Mouse (Mus musculus) kidney, embryonic 14.5 days (tissue): ENCODE data around the gene Srsf4. TPM values are rescaled to one million over a fixed set of nuclear protein-coding genes. Genes with fewer than 3 reads are reported as not detected.

Source experiments
- ATAC-seq: fragments of 200-750 bp; cut with Nextera tagmentation; 2 replicates; pipeline ENCODE4 v1.8.0; 2017; ENCODE audit warnings: moderate number of reproducible peaks, mild to moderate bottlenecking, moderate TSS enrichment, moderate library complexity; ENCODE audit not compliant: low FRiP score, low TSS enrichment
- H3K27ac ChIP-seq: fragments of 300-500 bp; sonication (generic); 2 replicates; pipeline ENCODE4 v1.5.1; 2014; ENCODE audit warnings: low read depth, mild to moderate bottlenecking, low read length, moderate library complexity, mixed read lengths
- H3K27me3 ChIP-seq: fragments of 300-500 bp; sonication (generic); 2 replicates; pipeline ENCODE4 v1.6.1; 2014; ENCODE audit warnings: mild to moderate bottlenecking, low read length; ENCODE audit not compliant: control insufficient read depth, insufficient read depth
- H3K36me3 ChIP-seq: fragments of 300-500 bp; sonication (generic); 2 replicates; pipeline ENCODE4 v1.6.1; 2014; ENCODE audit warnings: low read length, mixed read lengths; ENCODE audit not compliant: control insufficient read depth, insufficient read depth
- H3K4me1 ChIP-seq: fragments of 300-500 bp; sonication (generic); 2 replicates; pipeline ENCODE4 v1.6.1; 2014; ENCODE audit warnings: low read length, mixed read lengths; ENCODE audit not compliant: control insufficient read depth, insufficient read depth
- H3K4me2 ChIP-seq: fragments of 300-500 bp; sonication (generic); replicated peaks from 2 replicates; pipeline ENCODE4 v1.6.1; 2014; ENCODE audit warnings: low read depth, mild to moderate bottlenecking, low read length
- H3K4me3 ChIP-seq: fragments of 300-500 bp; sonication (generic); 2 replicates; pipeline ENCODE4 v1.5.1; 2014; ENCODE audit warnings: mild to moderate bottlenecking, low read length
- H3K9ac ChIP-seq: fragments of 300-500 bp; sonication (generic); 2 replicates; pipeline ENCODE4 v1.6.1; 2014; ENCODE audit warnings: low read depth, mild to moderate bottlenecking, low read length, moderate library complexity
- H3K9me3 ChIP-seq: fragments of 300-500 bp; sonication (generic); 2 replicates; pipeline ENCODE4 v1.6.1; 2016; ENCODE audit warnings: low read length; ENCODE audit not compliant: control insufficient read depth
- WGBS: fragments of 180-500 bp; shearing (Covaris S2); extraction: QIAGEN DNeasy Blood & Tissue Kit; methylation state at CpG from one replicate; pipeline ENCODE4 v1.1.7; 2014; 5-methylcytosine and 5-hydroxymethylcytosine counted together
- polyA plus RNA-seq: library from polyadenylated mRNA; unstranded; fragments of >200 nt; fragmentation: Nextera tagmentation; extraction: Ambion mirVana; gene quantifications from 2 replicates; pipeline ENCODE4 v1.2.1, GENCODE M21; 2014

Gene Srsf4
- polyA plus RNA-seq, result 82.4 and 118 TPM in 2 replicates

DNA sequence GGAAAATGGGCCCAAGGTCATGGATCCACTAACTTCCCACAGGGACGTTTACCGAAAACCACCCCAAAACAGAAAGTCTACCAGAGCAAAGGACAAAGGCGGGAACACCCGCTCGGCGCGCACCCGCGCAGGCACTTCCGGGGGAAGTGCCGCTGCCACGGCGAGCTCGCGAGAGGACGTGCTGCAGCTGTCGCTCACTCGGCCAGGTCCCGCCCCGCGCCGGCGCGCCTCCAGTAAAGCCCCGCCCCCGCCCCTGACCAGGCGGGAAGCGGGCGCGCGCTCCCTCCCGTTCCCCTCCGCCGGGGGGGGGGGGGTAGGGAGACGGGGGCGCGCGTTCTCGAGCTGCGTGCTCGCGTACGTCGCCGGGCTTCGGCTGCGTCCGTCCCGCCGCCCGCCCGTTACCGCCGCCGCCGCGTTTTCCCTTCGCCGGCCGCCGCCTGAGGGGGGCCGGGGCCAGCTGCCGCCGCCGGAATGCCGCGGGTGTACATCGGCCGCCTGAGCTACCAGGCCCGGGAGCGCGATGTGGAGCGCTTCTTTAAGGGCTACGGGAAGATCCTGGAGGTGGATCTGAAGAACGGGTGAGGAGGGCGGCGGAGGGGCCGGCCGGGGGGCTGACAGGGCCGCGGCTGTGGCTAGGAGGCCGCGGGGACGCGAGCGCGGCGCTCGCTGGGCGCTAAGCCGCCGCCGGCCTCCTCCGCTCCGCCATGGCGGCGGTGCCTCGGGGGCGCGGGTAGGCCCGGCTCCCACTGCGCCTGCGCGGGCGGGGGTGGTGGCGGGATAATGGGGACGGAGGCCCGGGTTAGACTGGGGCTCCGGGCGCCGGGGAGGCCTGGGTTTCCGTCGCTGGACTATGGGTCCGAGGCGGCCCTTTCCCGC, at the start of gene Srsf4:
TSS of gene Srsf4 (plus strand) at position 325 of the 876 bp plus-strand sequence.
- ATAC-seq, result peak; percentile 96
- under 1% methylated on average over 59 of the region's 116 CpGs for WGBS

DNA sequence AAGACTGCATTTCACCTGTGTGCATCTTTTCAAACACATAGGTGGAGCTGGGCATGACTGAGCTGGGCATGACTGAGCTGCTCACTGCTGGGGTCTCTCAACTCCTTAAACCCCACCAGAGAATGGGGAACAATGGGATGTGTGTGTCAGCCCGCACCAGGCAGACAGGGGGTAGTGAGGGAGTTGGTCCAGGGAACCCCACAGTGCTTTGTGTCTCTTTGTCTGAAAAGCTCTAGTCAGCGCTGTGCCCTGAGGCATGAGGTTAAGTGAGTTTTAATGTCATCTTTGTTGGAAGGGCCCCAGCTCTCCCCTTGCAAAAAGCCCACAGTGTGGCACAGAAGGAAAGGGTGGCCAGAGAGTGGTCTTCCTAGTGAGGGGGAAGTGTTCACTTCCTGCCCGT, 48.5 kb upstream of the Srsf4 start:
- H3K9me3 ChIP-seq, result no peaks in the 10 kb centered on the region
- no peak for ATAC-seq
- H3K9ac ChIP-seq, result no peak overlapping the region
- H3K4me3 ChIP-seq, result no peak overlapping the region
- H3K27ac ChIP-seq, result no peak overlapping the region
- H3K36me3 ChIP-seq, result no peaks in the 10 kb centered on the region
- peaks cover 6% of the 10 kb centered on the region; the same call in 1 of the 2 replicates for H3K4me1 ChIP-seq
- no peak overlapping the region for H3K4me2 ChIP-seq
- no peaks in the 10 kb centered on the region for H3K27me3 ChIP-seq
- WGBS, result 58% methylated on average over 3 of the region's 3 CpGs

More for the DNA sequence above, at the start of gene Srsf4:
- Histone ChIP-seq H3K27ac (peak within 1 kb of the TSS; percentile 100), H3K9me3 (no peaks in the 10 kb centered on the region), H3K9ac (peak within 1 kb of the TSS; percentile 100), H3K27me3 (no peaks in the 10 kb centered on the region), H3K4me2 (peak within 1 kb of the TSS; percentile 67), H3K36me3 (peaks cover 2% of the 10 kb centered on the region; the same call in 1 of the 2 replicates), H3K4me3 (peak within 1 kb of the TSS; percentile 100), H3K4me1 (peaks cover 26% of the 10 kb centered on the region)

DNA sequence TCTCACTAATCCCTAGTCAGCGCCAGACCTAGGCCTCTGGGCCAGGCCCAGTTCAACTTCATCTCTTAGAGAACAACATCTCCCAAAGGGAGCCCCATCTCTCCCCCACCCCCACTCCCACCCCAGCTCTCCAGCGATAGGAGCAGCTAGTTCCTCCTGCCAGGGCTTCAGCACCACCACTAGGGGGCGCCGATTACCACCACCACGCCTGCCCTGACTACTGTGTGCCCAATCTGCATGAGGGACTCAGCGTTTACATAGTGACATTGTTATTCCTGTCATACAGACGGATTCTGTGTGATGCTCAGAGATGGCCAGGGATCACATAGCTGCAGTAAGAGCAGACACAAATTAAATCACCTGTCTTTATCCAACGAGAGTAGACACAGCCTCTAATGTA, 47.6 kb upstream of the Srsf4 start:
- no peaks in the 10 kb centered on the region for H3K27me3 ChIP-seq
- H3K4me3 ChIP-seq, result no peak overlapping the region
- H3K27ac ChIP-seq, result no peak overlapping the region
- no peak for ATAC-seq
- H3K4me1 ChIP-seq, result peaks cover 6% of the 10 kb centered on the region; the same call in 1 of the 2 replicates
- no peaks in the 10 kb centered on the region for H3K36me3 ChIP-seq
- no peak overlapping the region for H3K9ac ChIP-seq
- WGBS, result 46% methylated on average over 8 of the region's 8 CpGs
- H3K4me2 ChIP-seq, result no peak overlapping the region
- H3K9me3 ChIP-seq, result no peaks in the 10 kb centered on the region

DNA sequence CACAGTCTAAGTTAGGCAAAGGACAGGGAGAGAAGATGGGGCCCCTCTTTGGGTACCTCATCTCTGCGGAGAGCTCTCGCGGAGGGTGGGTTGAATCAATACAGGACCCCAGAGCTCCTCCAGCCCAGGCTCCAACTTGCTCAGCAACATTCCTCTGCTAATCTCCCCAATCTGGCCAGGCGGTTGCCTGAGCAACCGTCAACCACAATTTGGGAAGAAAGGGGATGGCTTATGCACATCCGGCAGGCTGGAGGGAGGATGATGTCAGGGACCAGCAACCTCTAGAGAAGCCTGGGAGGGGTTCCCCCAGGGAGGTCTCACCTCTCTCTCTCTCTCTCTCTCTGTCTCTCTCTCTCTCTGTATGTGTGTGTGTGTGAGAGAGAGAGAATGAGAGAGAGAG, 46.5 kb upstream of the Srsf4 start:
- H3K36me3 ChIP-seq, result no peaks in the 10 kb centered on the region
- H3K4me2 ChIP-seq, result no peak overlapping the region
- peak; percentile 52 for ATAC-seq
- no peaks in the 10 kb centered on the region for H3K27me3 ChIP-seq
- no peak overlapping the region for H3K4me3 ChIP-seq
- H3K4me1 ChIP-seq, result 0 out of 2 replicates have a peak, but pooled peaks cover 6% of the 10 kb centered on the region
- H3K9ac ChIP-seq, result no peak overlapping the region
- 21% methylated on average over 6 of the region's 6 CpGs for WGBS
- H3K9me3 ChIP-seq, result no peaks in the 10 kb centered on the region
- H3K27ac ChIP-seq, result peak overlapping the region; percentile 7; the same call in 1 of the 2 replicates

DNA sequence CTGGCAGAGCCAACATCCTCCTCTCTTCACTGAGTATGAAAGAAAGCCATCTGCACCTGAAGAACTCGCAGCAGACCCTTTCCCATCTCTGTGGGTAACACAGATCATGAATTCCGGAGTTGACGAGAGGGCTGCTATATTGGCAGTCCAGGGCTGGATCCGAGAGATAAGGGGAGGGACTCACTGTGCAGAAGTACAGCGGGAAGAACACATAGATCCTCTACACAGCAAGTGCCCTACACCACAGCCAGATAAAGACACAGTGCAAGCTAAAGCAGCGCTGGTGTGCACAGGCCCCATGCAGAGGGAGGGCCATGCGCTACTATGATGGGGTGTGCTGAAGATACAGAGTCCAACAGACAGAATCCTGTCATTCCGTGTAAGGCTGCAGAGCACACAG, 44.3 kb upstream of the Srsf4 start:
- no peak overlapping the region for H3K27ac ChIP-seq
- no peaks in the 10 kb centered on the region for H3K9me3 ChIP-seq
- ATAC-seq, result no peak
- H3K9ac ChIP-seq, result no peak overlapping the region
- H3K4me3 ChIP-seq, result no peak overlapping the region
- H3K4me2 ChIP-seq, result no peak overlapping the region
- 0 out of 2 replicates have a peak, but pooled peaks cover 8% of the 10 kb centered on the region for H3K4me1 ChIP-seq
- H3K36me3 ChIP-seq, result no peaks in the 10 kb centered on the region
- 87% methylated on average over 8 of the region's 8 CpGs for WGBS
- H3K27me3 ChIP-seq, result no peaks in the 10 kb centered on the region

GRCm38 (mm10) chr4:131831546-131832045, 41.8 kb upstream of the Srsf4 start:
- Histone ChIP-seq H3K9ac (no peak overlapping the region), H3K4me2 (no peak overlapping the region), H3K27ac (no peak overlapping the region), H3K4me3 (no peak overlapping the region), H3K9me3 (no peaks in the 10 kb centered on the region), H3K36me3 (no peaks in the 10 kb centered on the region), H3K4me1 (peaks cover 10% of the 10 kb centered on the region; the same call in 1 of the 2 replicates), H3K27me3 (peaks cover 9% of the 10 kb centered on the region; the same call in 1 of the 2 replicates)
- no peak for ATAC-seq
- WGBS, result 80% methylated on average over 5 of the region's 5 CpGs

DNA sequence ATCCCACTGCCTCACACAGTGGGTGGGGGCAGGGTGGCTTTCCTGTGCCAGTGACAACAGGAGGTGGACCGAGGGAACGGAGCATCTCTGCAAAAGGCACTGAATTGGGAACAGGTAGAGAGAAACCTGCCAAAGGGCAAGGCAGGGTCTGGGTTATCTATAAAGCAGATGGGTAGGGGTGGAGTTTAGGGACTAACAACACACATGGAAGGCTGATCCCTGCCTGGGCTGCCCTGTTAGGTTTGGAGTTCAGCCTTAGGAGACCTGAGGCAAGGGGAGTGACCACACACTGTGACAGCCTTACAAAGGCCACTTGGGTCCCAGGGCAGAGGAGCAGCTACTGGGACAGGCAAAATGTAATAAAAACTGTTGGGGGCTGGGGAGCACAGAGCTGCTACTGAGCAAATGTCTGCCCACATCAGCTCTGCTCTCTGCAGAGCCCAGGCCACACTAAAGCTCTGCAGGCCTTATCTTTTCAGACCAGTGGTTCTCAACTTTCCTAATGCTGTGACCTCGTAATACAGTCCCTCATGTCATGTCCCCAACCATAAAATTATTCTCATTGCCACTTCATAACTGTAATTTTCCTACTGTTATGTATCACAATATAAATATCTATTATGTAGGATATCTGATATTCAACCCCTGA, 40.5 kb upstream of the Srsf4 start:
- Histone ChIP-seq H3K4me1 (peaks cover 12% of the 10 kb centered on the region; the same call in 1 of the 2 replicates), H3K4me3 (no peak overlapping the region), H3K36me3 (no peaks in the 10 kb centered on the region), H3K9ac (no peak overlapping the region), H3K4me2 (no peak overlapping the region), H3K9me3 (no peaks in the 10 kb centered on the region), H3K27me3 (peaks cover 13% of the 10 kb centered on the region; the same call in 1 of the 2 replicates), H3K27ac (no peak overlapping the region)
- ATAC-seq, result no peak
- WGBS, result 72% methylated on average over 3 of the region's 3 CpGs

DNA sequence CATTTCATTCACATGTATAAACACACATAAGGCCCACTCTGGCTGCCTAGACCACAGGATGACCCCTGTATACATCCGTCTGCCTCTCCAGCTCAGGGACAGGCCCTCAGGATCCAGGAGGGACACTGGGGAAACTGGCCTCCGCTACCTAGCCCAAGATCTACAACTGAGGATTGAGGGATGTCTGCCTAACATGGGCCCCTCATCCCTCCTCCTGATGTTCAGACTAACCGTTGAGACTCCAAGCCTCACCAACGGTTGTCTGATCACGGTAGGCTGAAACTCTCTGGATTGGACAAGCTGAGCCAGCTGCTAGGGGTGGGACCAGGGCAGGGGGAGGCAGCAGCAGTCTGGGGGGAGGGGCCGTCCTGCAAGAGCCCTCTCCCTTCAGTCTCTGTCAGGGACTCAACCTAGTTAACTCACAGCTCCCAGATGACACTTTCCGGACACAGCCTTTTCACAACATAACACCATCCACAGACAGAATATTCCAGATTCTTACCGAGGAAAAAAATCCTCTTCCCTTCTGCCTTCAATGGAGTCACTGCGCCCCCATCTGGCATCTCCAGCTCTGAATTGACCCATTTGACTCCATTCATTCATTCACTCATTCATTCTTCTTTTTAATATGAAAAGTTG, 39.3 kb upstream of the Srsf4 start:
- Histone ChIP-seq H3K4me3 (no peak overlapping the region), H3K9me3 (no peaks in the 10 kb centered on the region), H3K27ac (no peak overlapping the region), H3K4me2 (no peak overlapping the region), H3K27me3 (peaks cover 13% of the 10 kb centered on the region; the same call in 1 of the 2 replicates), H3K9ac (no peak overlapping the region), H3K36me3 (no peaks in the 10 kb centered on the region), H3K4me1 (peaks cover 8% of the 10 kb centered on the region; the same call in 1 of the 2 replicates)
- WGBS, result 27% methylated on average over 9 of the region's 9 CpGs
- no peak for ATAC-seq
